Mouse (Mus musculus) heart, embryonic 12.5 days (tissue): ENCODE data around the gene Neil1. TPM values are rescaled to one million over a fixed set of nuclear protein-coding genes. Genes with fewer than 3 reads are reported as not detected.

Source experiments
- ATAC-seq: fragments of 200-750 bp; cut with Nextera tagmentation; 2 replicates; pipeline ENCODE4 v1.8.0; 2017; ENCODE audit warnings: moderate TSS enrichment, moderate library complexity; ENCODE audit not compliant: insufficient number of reproducible peaks, low FRiP score
- H3K27ac ChIP-seq: fragments of 300-500 bp; sonication (generic); 2 replicates; pipeline ENCODE4 v1.5.1; 2016; ENCODE audit warnings: mild to moderate bottlenecking, moderate library complexity; ENCODE audit not compliant: poor library complexity, severe bottlenecking
- H3K27me3 ChIP-seq: fragments of 300-500 bp; sonication (generic); replicated peaks from 2 replicates; pipeline ENCODE4 v1.6.1; 2016; ENCODE audit warnings: mild to moderate bottlenecking, moderate library complexity
- H3K36me3 ChIP-seq: fragments of 300-500 bp; sonication (generic); 2 replicates; pipeline ENCODE4 v1.6.1; 2016; ENCODE audit warnings: mild to moderate bottlenecking, moderate library complexity
- H3K4me1 ChIP-seq: fragments of 300-500 bp; sonication (generic); replicated peaks from 2 replicates; pipeline ENCODE4 v1.6.1; 2016; ENCODE audit warnings: mild to moderate bottlenecking
- H3K4me2 ChIP-seq: fragments of 300-500 bp; sonication (generic); 2 replicates; pipeline ENCODE4 v1.6.1; 2016; ENCODE audit warnings: mild to moderate bottlenecking, moderate library complexity
- H3K4me3 ChIP-seq: fragments of 300-500 bp; sonication (generic); 2 replicates; pipeline ENCODE4 v1.5.1; 2016; ENCODE audit warnings: mild to moderate bottlenecking
- H3K9ac ChIP-seq: fragments of 300-500 bp; sonication (generic); 2 replicates; pipeline ENCODE4 v1.6.1; 2016; ENCODE audit warnings: mild to moderate bottlenecking, moderate library complexity
- H3K9me3 ChIP-seq: fragments of 300-500 bp; sonication (generic); replicated peaks from 2 replicates; pipeline ENCODE4 v1.6.1; 2016; ENCODE audit warnings: mild to moderate bottlenecking, moderate library complexity
- WGBS: fragments of 180-500 bp; shearing (Covaris S2); methylation state at CpG from one replicate; pipeline ENCODE4 v1.1.7; 2016; 5-methylcytosine and 5-hydroxymethylcytosine counted together
- polyA plus RNA-seq: library from polyadenylated mRNA; unstranded; fragments of >200 nt; fragmentation: Nextera tagmentation; extraction: Ambion mirVana; gene quantifications from 2 replicates; pipeline ENCODE4 v1.2.1, GENCODE M21; 2016

Neil1 gene
- polyA plus RNA-seq, 1 experiment from 2014 or later, result 5.2 TPM

DNA sequence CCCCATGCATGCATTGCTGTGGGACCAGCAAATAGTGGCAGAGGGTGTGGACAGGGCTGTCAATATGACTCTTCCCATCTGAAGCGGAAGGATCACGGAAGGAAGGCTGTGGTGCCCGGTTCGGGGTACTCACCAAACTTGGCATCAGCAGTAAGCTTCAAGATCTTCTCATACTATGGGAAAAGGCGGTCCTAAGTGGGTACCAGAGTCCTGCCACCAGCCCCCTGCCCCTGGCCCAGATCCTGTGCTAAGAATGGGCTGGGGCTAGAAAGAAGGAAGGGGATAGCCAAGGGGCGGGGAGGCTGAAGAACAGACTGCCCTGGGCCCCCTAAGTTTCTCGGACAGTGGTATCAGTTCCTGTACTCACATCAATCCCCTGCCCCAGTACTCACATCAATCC, 8.3 kb upstream of the Neil1 start:
- Histone ChIP-seq H3K36me3 (peaks cover 21% of the 10 kb centered on the region), H3K4me2 (no peak overlapping the region), H3K27me3 (0 out of 2 replicates have a peak, but pooled peaks cover 4% of the 10 kb centered on the region), H3K9ac (no peak overlapping the region), H3K4me3 (no peak overlapping the region), H3K9me3 (no peaks in the 10 kb centered on the region), H3K4me1 (peaks cover 14% of the 10 kb centered on the region), H3K27ac (no peak overlapping the region)
- 91% methylated on average over 7 of the region's 7 CpGs for WGBS
- ATAC-seq, result no peak

- H3K4me3 ChIP-seq, result no peak overlapping the region
- no peak for ATAC-seq
- peaks cover 21% of the 10 kb centered on the region for H3K36me3 ChIP-seq
- no peaks in the 10 kb centered on the region for H3K27me3 ChIP-seq
- H3K27ac ChIP-seq, result no peak overlapping the region
- no peaks in the 10 kb centered on the region for H3K9me3 ChIP-seq
- H3K9ac ChIP-seq, result no peak overlapping the region
- peaks cover 15% of the 10 kb centered on the region for H3K4me1 ChIP-seq
- WGBS, result 50% methylated on average over 6 of the region's 6 CpGs
- no peak overlapping the region for H3K4me2 ChIP-seq
These were observed 4.2 kb upstream of the Neil1 start for GRCm38 (mm10) chr9:57152331-57152730.

DNA sequence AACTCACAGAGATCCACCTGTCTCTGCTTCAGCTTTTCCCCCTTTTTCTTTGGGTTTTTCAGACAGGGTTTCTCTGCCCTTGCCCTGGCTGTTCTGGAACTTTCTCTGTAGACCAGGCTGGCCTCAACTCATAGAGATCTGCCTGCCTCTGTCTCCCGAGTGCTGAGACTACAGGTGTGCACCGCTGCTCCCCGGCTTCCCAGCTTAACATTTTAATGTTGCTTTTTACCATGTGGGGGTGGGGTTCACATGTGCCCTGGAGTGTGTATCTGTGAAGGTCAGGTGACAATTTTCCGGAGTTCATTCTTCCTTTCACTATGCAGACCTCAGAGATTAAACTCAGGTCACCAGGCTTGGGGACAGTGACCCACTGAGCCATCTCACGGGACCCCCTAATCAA, 2.1 kb upstream of the Neil1 start:
- H3K9ac ChIP-seq, result no peak overlapping the region
- no peak for ATAC-seq
- no peak overlapping the region for H3K27ac ChIP-seq
- H3K36me3 ChIP-seq, result peaks cover 8% of the 10 kb centered on the region
- no peak overlapping the region for H3K4me3 ChIP-seq
- H3K9me3 ChIP-seq, result no peaks in the 10 kb centered on the region
- 77% methylated on average over 5 of the region's 5 CpGs for WGBS
- no peaks in the 10 kb centered on the region for H3K27me3 ChIP-seq
- H3K4me1 ChIP-seq, result peaks cover 14% of the 10 kb centered on the region
- H3K4me2 ChIP-seq, result no peak overlapping the region

DNA sequence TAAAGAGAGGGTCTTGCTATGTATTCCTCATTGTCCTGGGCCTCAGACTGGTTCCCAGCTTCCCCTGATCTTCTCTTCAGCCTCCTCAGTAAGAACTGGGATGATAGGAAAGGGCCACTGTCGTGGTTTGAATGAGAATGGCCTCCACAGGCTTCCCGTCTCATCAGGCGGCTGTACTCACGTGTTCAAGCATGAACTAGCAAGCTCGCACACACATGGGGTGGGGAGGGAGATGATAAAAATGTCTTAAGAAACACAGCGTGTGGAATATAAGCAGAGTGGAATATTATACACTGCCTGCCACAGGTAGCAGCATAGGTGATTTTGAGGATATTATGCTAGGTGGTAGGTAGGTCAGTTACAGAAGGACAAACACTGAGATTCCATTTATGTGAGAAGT, 916 bp upstream of the Neil1 start:
- Histone ChIP-seq H3K27me3 (no peaks in the 10 kb centered on the region), H3K36me3 (peaks cover 6% of the 10 kb centered on the region; the same call in 1 of the 2 replicates), H3K4me3 (peak overlapping the region; percentile 65; the same call in 1 of the 2 replicates), H3K9me3 (no peaks in the 10 kb centered on the region), H3K4me1 (peaks cover 14% of the 10 kb centered on the region), H3K27ac (peak overlapping the region; percentile 88; the same call in 1 of the 2 replicates), H3K4me2 (peak overlapping the region; percentile 88), H3K9ac (no peak overlapping the region)
- no peak for ATAC-seq
- WGBS, result 77% methylated on average over 6 of the region's 6 CpGs

DNA sequence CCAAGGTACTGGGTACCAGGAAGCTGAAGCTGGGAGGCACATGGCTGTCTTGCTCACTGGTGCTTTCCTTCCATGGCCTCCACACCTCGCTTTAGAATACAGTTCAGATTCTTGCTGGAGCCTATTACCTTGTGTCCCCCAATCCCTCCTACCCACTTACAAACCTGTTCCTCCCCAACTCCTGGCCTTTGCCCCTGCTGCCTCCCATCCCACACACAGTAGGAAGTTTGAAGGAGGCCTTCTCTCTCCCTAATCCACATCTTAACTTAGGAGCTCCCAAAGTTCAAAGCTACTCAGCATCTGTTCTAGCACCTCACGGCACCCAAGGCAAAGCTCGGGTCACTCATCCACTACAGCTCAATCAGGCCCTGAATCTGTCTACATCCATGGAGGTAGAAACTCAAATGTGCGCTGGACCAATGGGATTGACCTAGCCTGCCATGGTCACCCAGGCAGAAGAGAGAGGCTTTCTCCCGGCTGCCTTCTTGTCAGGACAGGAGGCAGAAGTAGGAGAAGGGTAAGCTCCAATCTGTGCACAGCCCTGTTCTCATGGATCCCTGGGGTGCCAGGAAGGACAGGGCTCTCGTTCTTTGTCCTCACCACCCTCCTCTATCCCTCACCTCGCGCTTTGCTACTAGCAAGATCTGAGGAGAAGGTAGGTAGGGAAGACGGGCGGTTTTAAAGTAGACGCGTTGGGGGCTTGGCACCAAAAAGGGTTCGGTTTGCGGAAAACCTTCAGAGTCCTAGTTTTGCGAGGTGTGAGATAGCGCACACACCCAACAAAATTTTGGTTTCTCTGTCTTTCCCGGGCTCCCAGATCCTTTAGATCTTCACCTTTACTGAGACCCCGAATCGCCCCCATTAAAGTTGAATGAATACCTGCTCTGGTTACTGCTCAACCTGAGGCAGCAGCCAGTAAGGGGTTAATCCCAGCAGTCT, 631 bp downstream of the Neil1 start:
- Histone ChIP-seq H3K9me3 (no peaks in the 10 kb centered on the region), H3K36me3 (peaks cover 20% of the 10 kb centered on the region), H3K27ac (peak overlapping the region; percentile 88), H3K4me2 (peak overlapping the region; percentile 88), H3K4me3 (peak overlapping the region; percentile 65), H3K9ac (peak overlapping the region; percentile 79), H3K27me3 (no peaks in the 10 kb centered on the region), H3K4me1 (peaks cover 14% of the 10 kb centered on the region)
- 8% methylated on average over 19 of the region's 19 CpGs for WGBS
- ATAC-seq, result no peak

- H3K9me3 ChIP-seq, result no peaks in the 10 kb centered on the region
- ATAC-seq, result no peak
- no peak overlapping the region; the same call in 1 of the 2 replicates for H3K4me2 ChIP-seq
- H3K9ac ChIP-seq, result no peak overlapping the region
- no peaks in the 10 kb centered on the region for H3K27me3 ChIP-seq
- H3K4me1 ChIP-seq, result peaks cover 14% of the 10 kb centered on the region
- WGBS, result 81% methylated on average over 17 of the region's 17 CpGs
- no peak overlapping the region for H3K4me3 ChIP-seq
- no peak overlapping the region for H3K27ac ChIP-seq
- peaks cover 29% of the 10 kb centered on the region for H3K36me3 ChIP-seq
These were observed 1.5 kb downstream of the Neil1 start for GRCm38 (mm10) chr9:57146451-57147066.

GRCm38 (mm10) chr9:57144830-57145229, 3.3 kb downstream of the Neil1 start:
- no peak overlapping the region for H3K9ac ChIP-seq
- H3K27me3 ChIP-seq, result no peaks in the 10 kb centered on the region
- no peak for ATAC-seq
- no peak overlapping the region for H3K27ac ChIP-seq
- WGBS, result 79% methylated on average over 8 of the region's 8 CpGs
- no peaks in the 10 kb centered on the region for H3K9me3 ChIP-seq
- peaks cover 46% of the 10 kb centered on the region for H3K36me3 ChIP-seq
- H3K4me1 ChIP-seq, result peaks cover 14% of the 10 kb centered on the region
- no peak overlapping the region for H3K4me2 ChIP-seq
- no peak overlapping the region for H3K4me3 ChIP-seq

GRCm38 (mm10) chr9:57143212-57143611, 4.9 kb downstream of the Neil1 start:
- 82% methylated on average over 11 of the region's 11 CpGs for WGBS
- no peaks in the 10 kb centered on the region for H3K9me3 ChIP-seq
- no peak for ATAC-seq
- no peak overlapping the region for H3K4me3 ChIP-seq
- no peak overlapping the region for H3K4me2 ChIP-seq
- no peak overlapping the region for H3K27ac ChIP-seq
- H3K9ac ChIP-seq, result no peak overlapping the region
- peaks cover 7% of the 10 kb centered on the region for H3K4me1 ChIP-seq
- no peaks in the 10 kb centered on the region for H3K27me3 ChIP-seq
- H3K36me3 ChIP-seq, result peaks cover 62% of the 10 kb centered on the region

DNA sequence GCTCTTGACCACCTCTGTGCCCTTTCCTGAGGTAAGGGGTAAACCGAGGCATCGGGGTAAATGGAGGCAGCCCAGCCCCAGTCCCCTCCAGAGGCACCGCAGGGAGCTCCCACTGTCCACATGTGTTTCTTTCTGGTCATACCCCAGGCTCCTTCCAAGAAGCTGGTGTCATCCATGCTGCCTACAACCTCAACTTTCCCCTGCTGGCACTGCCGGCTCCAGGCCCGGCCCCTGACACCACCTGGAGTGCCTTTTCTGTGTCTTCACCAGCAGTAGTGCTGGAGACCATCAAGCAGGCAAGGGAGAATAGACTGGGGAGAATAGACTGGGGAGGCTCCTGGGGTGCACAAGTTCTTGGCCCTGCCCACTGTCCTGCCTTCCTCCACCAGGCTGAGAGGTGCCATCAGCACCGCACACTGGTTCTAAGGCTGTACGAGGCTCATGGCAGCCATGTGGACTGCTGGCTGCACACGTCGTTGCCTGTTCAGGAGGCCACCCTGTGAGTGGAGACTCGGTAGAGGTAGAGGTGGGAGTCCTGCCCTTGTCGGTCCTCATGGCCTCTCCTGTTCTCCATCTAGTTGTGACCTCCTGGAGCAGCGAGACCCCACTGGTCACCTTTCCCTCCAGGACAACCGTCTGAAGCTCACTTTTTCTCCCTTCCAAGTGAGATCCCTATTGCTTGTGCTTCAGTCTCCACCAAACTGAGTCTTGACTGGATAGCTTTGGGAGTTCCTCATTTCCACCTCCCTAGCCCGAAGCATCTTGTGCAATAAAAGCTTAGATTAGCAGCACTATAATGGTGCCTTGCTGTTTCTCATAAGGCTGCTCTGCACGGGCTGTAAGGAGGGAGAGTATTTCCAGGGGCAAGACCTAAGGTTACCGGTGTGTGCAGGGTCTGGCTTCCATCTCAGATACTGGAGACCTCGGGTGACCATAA, 6.4 kb downstream of the Neil1 start:
- no peak overlapping the region for H3K27ac ChIP-seq
- H3K36me3 ChIP-seq, result peaks cover 78% of the 10 kb centered on the region
- no peak overlapping the region for H3K4me3 ChIP-seq
- no peak for ATAC-seq
- H3K4me2 ChIP-seq, result no peak overlapping the region
- 75% methylated on average over 17 of the region's 17 CpGs for WGBS
- H3K4me1 ChIP-seq, result no peaks in the 10 kb centered on the region
- H3K9ac ChIP-seq, result no peak overlapping the region
- no peaks in the 10 kb centered on the region for H3K27me3 ChIP-seq
- no peaks in the 10 kb centered on the region for H3K9me3 ChIP-seq

DNA sequence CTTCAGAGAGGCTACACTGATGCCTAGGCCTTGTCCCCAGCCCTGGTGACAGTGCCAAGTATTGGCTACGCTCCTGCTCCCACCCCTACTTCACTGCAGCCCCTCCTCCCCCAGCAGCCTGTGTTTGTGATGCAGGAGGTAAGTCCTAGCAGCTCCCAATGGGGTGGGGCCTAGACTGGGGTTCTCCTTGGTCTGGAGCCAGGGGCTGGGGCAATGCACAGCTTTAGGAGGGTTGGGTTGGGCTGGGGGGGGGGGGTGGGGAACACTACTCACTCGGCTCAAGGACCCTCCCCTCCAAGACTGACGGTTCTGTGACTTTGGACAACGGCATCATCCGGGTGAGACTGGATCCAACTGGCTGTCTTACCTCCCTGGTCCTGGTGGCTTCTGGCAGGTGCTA, 8.5 kb downstream of the Neil1 start:
- Histone ChIP-seq H3K4me1 (no peaks in the 10 kb centered on the region), H3K27ac (no peak overlapping the region), H3K36me3 (peaks cover 98% of the 10 kb centered on the region), H3K27me3 (no peaks in the 10 kb centered on the region), H3K9ac (no peak overlapping the region), H3K4me3 (no peak overlapping the region), H3K4me2 (no peak overlapping the region), H3K9me3 (no peaks in the 10 kb centered on the region)
- 93% methylated on average over 5 of the region's 5 CpGs for WGBS
- ATAC-seq, result no peak
